In genomic region chr19:28011396-28011717, GRCm38 (mm10) we compare ENCODE assay signal across 8 mouse cellular contexts. TPM values are rescaled to one million over a fixed set of nuclear protein-coding genes. Genes with fewer than 3 reads are reported as not detected.
DNase-seq lines count a peak whose midpoint lies in the region; ATAC-seq lines count a peak whose summit lies in the region.

No protein-coding gene starts in this region.

- ATAC-seq in inflammation-experienced regulatory T-cells, adult 6 months: peak; percentile 88

- H3K4me1 ChIP-seq in megakaryocyte, embryonic 14.5 days: peaks cover 16% of the 10 kb centered on the region

- peak; percentile 92 to 93 for DNase-seq in adrenal gland, adult 18-20 months (ENCODE audit: low spot score in 2 of 2)
- DNase-seq in embryo, embryonic 10.5 days (ENCODE audit: low spot score): peak; percentile 96
- peak; percentile 94 for DNase-seq in gastrocnemius, postnatal 14 days
- DNase-seq in left cerebral cortex, adult 9 months (ENCODE audit: low spot score in 2 of 2): peak; percentile 87 to 95
- DNase-seq in right cerebral cortex, postnatal 14 days: peak; percentile 97
- peak; percentile 88 for DNase-seq in urinary bladder, postnatal 25 days (ENCODE audit: low spot score)

- no peaks in the 10 kb centered on the region for H3K9me3 ChIP-seq in megakaryocyte, embryonic 14.5 days

- H3K27me3 ChIP-seq in megakaryocyte, embryonic 14.5 days (replicated peaks): no peaks in the 10 kb centered on the region

- intact Hi-C loops in gastrocnemius, postnatal 14 days (cut with DNase I; ENCODE audit: low total_unique reads): loop anchor here (10.0 kb wide), 1 partner anchor 577 kb away; no protein-coding TSS in a partner anchor

- no peaks in the 10 kb centered on the region for H3K36me3 ChIP-seq in megakaryocyte, embryonic 14.5 days (replicated peaks; ENCODE audit: low read length)

- H3K4me3 ChIP-seq in megakaryocyte, embryonic 14.5 days (replicated peaks): peak overlapping the region; percentile 99

RNA-seq across cellular contexts. Expression of gene Rfx3, which starts 0.4 kb away (rescaled TPM):
- total RNA-seq in adrenal gland, adult 18-20 months (2021): 1 to 10 TPM; 4.8 to 5.9 TPM
- total RNA-seq in gastrocnemius, postnatal 14 days (2021): 1 to 10 TPM; 2.2 to 3.6 TPM
- 1 to 10 TPM; 4.2 to 8.1 (median 7.5) TPM for polyA plus RNA-seq in inflammation-experienced regulatory T-cells, adult 6 months (2017; shearing (Covaris generic))
- polyA plus RNA-seq in megakaryocyte, embryonic 14.5 days (2012; ENCODE audit: insufficient read depth, low replicate concordance): 0.43 TPM in 1 of 2 replicates, not detected in the other

Comparison
In these comparisons a context has a peak if more than half of its experiments do, and no peak if none do; other contexts are left out.
1. Peak in every context shown above with its lines: DNase-seq, ATAC-seq and H3K4me3 ChIP-seq.